Mouse (Mus musculus) bone marrow macrophage, adult 2 months (primary cell): ENCODE results near the gene Obscn. TPM values are rescaled to one million over a fixed set of nuclear protein-coding genes. Genes with fewer than 3 reads are reported as not detected.
A peak's percentile ranks its signal among the peaks of the same experiment; 100 is the strongest.

ENCODE experiments used
- H3K27ac ChIP-seq: 2 replicates; pipeline ENCODE4 v1.5.1; 2012; ENCODE audit warnings: low read depth, low read length; ENCODE audit not compliant: insufficient read depth
- H3K4me1 ChIP-seq: 2 replicates; pipeline ENCODE4 v1.6.1; 2012; ENCODE audit warnings: low read length; ENCODE audit not compliant: control insufficient read depth, insufficient read depth
- H3K4me3 ChIP-seq: 2 replicates; pipeline ENCODE4 v1.5.1; 2012; ENCODE audit warnings: mild to moderate bottlenecking, low read length, moderate library complexity; ENCODE audit not compliant: insufficient read depth
- CTCF ChIP-seq: IDR thresholded peaks from 2 replicates; pipeline ENCODE4 v1.5.1; 2012; ENCODE audit warnings: low read depth, mild to moderate bottlenecking, low read length, moderate library complexity
- POLR2A ChIP-seq: IDR thresholded peaks from 2 replicates; pipeline ENCODE4 v1.6.1; 2012; ENCODE audit warnings: mild to moderate bottlenecking, low read depth, low read length, borderline replicate concordance
- polyA plus RNA-seq: library from polyadenylated mRNA; stranded (reverse); fragments of >200 nt; gene quantifications from 2 replicates; pipeline ENCODE4 v1.2.4, GENCODE M21; 2012; ENCODE audit not compliant: missing spikeins, insufficient read depth, insufficient read length

The Obscn gene
- polyA plus RNA-seq, 1 experiment, result not detected

DNA sequence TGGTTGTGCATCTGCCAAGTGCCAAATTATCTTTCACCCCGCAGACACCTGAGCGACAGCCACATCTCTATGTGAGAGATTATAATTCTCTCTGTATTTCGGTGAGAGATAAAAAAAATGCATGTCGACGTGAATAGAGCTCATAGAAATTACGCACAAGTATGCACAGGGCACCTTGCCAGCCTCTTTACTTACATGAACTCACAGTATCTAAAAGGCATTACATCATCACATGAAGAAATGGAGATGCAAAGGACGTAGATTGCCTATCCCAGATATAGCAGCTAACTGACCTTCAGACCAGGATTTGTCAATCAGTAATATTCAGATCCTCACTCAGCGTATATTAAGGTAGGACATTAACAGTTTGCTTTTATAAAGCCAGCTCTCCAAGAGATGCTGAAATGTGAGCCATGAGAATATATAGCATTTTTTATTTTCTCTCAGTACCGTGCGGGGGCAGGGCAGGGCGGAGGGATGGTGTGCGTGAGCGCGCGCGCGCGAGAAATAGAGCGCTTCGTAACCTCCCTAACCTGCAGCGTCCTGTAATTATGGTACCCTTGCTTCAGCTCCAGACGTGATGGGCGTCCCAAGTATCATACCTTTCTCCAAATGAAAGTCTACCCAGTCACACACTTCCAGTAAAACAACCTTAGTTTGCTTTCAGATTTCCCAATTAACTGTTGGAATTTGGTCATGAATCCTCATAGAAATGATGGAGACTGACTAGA is 188.2 kb downstream of the Obscn start:
- Histone ChIP-seq H3K27ac (no peak overlapping the region), H3K4me1 (no peaks in the 10 kb centered on the region; the same call in none of the 2 replicates), H3K4me3 (peak overlapping the region; percentile 23)
- TF ChIP-seq POLR2A (no peak), CTCF (no peak)

DNA sequence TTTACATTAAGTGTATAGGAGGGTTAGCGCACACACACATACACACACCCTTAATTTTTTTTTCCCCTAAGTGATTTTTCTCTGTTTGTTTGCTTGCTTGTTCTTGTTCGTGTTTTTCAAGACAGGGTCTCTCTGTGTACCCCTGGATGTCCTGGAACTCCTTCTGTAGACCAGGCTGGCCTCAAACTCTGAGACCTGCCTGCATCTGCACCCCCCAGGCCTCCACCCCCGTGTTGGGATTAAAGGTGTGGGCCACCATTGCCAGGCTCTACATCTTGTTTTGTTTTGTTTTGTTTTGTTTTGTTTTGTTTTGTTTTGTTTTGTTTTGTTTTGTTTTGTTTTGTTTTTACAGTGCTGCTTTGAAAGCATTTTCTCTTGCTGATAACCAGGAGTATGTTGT is 188.9 kb downstream of the Obscn start:
- Histone ChIP-seq H3K4me1 (no peaks in the 10 kb centered on the region; the same call in 1 of the 2 replicates), H3K4me3 (no peak overlapping the region), H3K27ac (no peak overlapping the region)

More for the DNA sequence above, 188.9 kb downstream of the Obscn start:
- no peak for TF ChIP-seq POLR2A
- no peak for TF ChIP-seq CTCF

Other genes with a start within 250 kb of the Obscn start
- 3.3 and 4.0 TPM in 2 replicates for gene Zfp39, start 232.2 kb downstream of the Obscn start, polyA plus RNA-seq
- not detected in 2 replicates for gene Btnl10, start 218.5 kb downstream of the Obscn start, polyA plus RNA-seq
- gene Rnf187, start 197.5 kb downstream of the Obscn start, polyA plus RNA-seq, result 99.5 and 112 TPM in 2 replicates
- 1.4 TPM in 1 of 2 replicates, not detected in the other for gene Hist3h2ba, start 187.5 kb downstream of the Obscn start, polyA plus RNA-seq
- gene Hist3h2a, start 181.7 kb downstream of the Obscn start, polyA plus RNA-seq, result 32.0 and 37.9 TPM in 2 replicates
- gene Trim17, start 181.7 kb downstream of the Obscn start, polyA plus RNA-seq, result 0.28 TPM in 1 of 2 replicates, not detected in the other
- 21.2 and 22.6 TPM in 2 replicates for gene Trim11, start 158.3 kb downstream of the Obscn start, polyA plus RNA-seq
- 3.3 and 4.7 TPM in 2 replicates for gene Iba57, start 27.3 kb upstream of the Obscn start, polyA plus RNA-seq
- gene Gjc2, start 46.8 kb upstream of the Obscn start, polyA plus RNA-seq, result not detected in 2 replicates
- 32.1 and 32.3 TPM in 2 replicates for gene Guk1, start 55.8 kb upstream of the Obscn start, polyA plus RNA-seq
- gene Mrpl55, start 66.1 kb upstream of the Obscn start, polyA plus RNA-seq, result 20.1 and 24.1 TPM in 2 replicates
- 18.9 and 20.8 TPM in 2 replicates for gene 2310033P09Rik, start 71.9 kb upstream of the Obscn start, polyA plus RNA-seq
- 295 and 301 TPM in 2 replicates for gene Arf1, start 91.9 kb upstream of the Obscn start, polyA plus RNA-seq
- not detected in 2 replicates for gene Wnt3a, start 154.3 kb upstream of the Obscn start, polyA plus RNA-seq
- gene Wnt9a, start 170.5 kb upstream of the Obscn start, polyA plus RNA-seq, result not detected in 2 replicates
- gene Prss38, start 239.3 kb upstream of the Obscn start, polyA plus RNA-seq, result not detected in 2 replicates